Mouse (Mus musculus) frontal cortex, adult (tissue): ENCODE results near the gene 4933428G20Rik.

Source experiments
- ATAC-seq: cut with Nextera tagmentation; 2 replicates; pipeline ENCODE4 v1.9.2; 2017; ENCODE audit warnings: mild to moderate bottlenecking, moderate library complexity, mixed read lengths; ENCODE audit not compliant: low TSS enrichment

Gene 4933428G20Rik

DNA sequence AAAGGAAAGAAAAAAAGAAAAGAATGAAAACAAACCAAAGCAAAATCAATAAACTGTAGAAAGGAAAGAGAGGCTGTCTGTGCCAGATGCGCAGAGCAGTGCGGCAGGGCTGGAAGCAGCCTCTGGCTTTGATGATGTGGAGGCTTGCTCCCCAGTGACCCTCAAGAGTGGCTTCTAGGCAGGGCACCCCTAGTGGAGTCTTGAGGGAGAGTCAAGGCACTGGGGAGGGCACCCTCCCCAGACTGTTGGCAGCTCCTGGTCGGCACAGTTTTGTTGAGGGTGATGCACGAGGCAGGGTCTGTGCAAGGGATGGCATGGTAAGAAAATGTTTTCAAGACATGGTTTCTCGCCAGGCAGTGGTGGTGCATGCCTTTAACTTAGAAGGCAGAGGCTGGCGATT is 37.6 kb downstream of the 4933428G20Rik start:
- no peak for ATAC-seq

DNA sequence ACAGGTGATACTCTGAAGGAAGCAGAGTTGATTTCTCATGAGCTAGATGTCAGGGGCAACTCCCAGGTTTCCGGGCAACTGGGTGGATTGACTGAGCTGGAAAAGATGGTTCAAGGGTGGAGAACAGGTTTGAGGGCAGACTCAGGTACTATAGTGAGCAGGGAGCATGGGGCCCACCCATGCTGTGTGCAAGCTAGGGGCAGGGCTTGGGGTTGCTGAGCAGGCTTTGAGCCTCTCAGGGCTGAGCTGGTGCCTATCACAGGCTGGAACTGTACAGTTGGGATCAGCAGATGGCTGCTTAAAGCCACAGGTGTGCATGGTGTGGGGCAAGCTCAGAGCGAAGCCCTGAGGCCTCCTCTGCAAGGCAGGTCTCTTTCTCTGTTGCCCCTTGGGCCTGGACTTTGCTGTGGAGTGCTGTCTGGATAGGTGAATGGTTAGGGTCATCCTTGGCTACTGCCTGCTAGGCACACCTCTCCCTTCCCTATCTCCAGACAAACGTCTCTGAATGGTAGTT is 38.8 kb downstream of the 4933428G20Rik start:
- no peak for ATAC-seq

DNA sequence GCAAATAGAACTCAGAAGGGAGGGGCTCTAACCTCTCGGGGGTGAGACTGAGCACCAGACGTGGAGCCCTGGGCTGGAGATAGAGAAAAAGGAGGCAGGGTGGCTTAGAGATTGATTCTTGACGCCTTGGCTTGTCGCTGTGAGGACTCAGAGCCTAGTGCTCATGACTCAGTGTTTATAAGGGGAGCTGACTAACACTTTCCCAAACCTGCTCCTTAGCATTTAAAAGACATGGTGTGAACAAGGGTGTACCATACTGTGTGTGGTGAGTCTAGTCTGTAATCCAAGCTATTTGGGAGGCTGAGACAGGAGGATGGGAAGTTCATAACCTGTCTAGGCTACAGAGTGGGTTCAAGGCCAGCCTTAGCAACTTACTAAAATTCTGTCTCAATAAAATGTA is 43.0 kb downstream of the 4933428G20Rik start:
- peak; percentile 71; the same call in 1 of the 2 replicates for ATAC-seq

DNA sequence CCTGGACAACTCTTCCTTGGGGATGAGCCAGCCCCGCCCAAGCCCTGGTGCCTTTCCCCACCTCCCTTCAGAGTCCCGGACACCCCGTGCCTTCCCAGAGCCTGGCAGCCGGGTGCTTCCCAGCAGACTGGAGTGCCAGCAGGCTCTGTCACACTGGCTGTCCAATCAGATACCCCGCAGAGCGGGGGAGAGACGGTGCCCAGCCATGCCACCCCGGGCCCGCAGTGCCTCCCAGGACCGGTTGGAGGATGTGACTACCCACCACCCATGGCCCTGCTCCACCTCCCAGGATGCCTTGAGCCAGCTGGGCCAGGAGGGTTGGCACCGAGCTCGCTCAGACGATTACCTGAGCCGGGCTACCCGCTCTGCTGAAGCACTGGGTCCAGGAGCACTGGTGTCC is 48.5 kb downstream of the 4933428G20Rik start:
- no peak for ATAC-seq

DNA sequence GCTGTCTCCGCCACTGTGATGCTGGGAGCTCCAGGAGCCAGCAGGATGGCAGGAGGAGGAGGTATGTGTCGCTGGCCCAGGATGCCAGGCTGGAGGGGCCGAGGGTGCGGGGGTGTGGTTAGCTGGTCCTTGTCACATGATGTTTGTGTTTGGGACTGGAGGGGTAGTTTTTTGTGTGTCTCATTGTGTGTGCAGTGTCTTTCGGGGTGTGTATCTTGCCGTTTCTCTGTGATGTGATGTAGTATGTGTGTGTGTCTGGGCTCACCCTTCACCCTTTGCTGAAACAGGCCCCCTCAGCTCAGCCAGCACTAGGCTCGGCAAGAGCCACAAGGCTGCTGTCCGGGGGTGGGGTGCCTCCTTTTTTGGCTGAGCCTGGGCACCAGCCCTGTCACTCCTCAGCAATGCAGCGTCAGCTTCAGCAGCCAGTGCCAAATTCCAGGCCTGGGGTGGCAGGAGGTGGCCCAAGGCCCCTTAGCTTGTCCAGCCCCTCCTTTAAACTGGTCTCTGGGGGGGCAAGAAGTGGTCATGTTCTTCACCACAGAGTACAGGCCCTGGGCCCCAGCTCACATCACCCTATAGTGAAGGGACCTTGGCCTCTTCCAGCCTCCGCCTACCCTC is 49.7 kb downstream of the 4933428G20Rik start:
- ATAC-seq: peak; percentile 63

DNA sequence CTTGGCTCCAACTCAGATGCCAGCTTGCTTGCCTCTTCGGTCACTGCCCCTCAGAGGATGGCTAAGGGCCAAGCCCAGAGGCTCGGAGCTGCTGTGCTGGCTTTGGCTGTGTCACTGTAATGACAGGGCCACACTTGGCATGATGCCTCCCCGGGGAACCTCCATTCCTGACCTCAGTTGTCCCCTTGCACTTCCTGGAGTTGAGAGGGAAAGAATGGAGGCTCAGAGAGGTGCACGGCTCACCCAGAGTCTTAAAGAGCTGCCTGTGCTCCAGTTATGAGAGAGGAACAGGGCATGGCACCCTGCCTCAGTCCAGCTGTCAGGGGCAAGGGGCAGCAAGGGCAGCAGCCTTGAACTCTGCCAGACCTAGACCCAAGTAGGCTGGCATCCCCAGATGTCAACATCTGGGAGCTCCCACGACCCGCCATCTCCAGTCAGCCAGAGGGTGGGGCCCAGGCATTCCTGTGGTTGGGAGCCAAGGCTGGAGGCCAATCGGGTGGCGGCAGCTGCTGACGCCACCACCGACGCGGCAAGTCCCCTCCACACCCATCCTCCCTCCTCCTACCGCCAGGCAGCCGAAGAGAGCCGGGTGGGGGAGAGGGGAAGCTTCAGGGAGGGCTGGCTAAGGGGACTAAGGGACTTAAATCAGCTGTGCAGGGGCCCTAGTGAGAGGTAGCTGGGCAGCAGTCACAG is 50.4 kb downstream of the 4933428G20Rik start:
- peak; percentile 86 for ATAC-seq

DNA sequence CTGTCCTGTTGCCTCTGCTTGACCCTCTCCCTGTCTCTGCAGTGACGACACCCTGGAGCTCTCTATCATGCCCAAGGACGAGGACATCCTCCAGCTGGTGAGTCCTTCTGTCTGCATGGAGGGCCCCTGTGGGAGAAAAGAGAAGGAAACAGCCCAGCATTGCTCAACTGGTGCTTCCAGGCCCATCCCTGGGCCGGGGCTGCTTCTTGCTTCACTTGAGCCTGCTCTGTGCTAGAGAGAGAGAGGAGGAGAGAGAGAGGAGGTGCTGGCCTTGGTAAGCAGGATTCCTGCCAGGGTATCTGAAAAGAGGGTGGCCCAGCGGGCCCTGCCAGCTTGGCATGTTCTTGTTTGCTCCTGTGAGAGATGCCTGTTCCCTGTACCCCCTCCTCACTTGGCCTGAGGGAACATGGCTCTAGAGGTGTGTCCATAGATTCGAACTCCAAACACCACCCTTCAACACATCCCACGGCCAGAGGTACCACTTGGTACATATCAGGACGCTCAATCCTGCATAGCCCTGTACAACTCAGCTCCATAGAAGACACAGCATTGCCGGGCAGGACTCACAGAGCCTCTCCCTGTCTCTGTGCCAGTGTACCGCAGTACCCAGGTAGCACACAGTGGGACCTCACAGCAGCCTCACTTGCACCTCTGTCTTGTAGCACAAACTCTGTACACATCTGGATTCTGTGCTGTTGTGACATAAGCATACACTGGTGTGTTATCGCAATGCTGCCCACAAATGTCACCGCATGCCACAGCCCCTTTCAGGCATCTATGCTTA is 51.3 kb downstream of the 4933428G20Rik start:
- no peak for ATAC-seq

DNA sequence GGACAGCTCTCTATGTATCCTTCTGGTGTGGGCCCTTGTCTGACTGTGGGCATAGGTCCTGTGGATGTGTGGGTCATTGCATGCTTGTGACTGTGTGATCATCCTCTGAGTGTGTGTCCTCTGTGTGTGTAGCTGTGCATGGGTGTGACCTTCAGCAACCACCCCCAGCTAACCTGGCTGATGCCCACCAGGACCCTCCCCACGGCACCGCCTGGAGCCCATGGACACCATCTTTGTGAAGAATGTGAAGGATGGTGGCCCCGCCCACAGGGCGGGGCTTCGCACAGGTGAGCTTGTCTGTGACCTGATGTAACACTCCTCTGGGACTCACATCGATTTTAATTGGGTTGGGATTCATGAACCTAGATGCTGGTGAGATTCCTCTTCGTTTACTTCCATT is 52.2 kb downstream of the 4933428G20Rik start:
- ATAC-seq: no peak

DNA sequence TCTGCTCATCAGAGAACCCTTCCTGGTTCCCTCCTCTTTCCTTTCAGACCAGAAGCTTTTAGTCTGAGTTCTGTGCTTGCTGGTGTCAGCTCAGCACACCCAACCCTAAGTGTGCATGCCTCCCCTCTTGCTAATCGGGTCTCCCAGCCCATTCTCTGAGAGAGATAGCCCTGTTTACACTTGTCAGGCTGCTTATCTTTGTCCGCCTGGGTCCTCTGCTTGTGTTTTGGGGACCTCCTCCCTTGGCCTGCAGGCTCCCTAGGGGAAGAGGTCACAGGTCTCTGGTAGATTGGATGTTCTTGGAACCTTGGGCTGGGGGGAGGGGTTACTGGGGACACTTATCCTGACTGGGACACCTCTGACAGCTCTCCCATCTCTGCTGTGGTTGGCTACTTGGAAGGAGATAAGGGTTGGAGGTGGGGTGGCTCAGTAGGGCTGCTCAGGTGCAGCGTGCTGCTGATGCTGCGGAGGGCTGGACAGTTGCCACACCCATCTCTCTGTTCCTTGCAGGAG is 54.1 kb downstream of the 4933428G20Rik start:
- no peak for ATAC-seq

DNA sequence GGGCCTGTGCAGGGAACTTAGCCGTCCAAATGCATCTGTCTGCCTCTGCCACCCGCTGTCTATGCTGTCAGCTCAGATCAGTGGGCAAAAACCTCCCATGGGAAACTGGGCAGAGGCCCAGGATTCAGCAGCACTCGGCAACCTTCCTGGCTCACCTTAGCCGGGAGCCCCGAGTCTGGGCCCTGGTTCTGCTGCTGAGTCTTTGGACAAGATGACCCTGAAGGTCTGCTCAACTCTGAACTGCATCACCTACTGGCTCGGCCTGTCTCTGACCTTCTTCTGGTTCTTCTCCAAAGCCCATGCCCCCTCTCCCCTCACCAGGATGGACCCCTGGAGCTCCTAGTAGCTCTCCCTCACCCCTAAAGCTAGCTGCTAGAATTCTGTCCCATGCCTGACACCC is 54.5 kb downstream of the 4933428G20Rik start:
- ATAC-seq: no peak

DNA sequence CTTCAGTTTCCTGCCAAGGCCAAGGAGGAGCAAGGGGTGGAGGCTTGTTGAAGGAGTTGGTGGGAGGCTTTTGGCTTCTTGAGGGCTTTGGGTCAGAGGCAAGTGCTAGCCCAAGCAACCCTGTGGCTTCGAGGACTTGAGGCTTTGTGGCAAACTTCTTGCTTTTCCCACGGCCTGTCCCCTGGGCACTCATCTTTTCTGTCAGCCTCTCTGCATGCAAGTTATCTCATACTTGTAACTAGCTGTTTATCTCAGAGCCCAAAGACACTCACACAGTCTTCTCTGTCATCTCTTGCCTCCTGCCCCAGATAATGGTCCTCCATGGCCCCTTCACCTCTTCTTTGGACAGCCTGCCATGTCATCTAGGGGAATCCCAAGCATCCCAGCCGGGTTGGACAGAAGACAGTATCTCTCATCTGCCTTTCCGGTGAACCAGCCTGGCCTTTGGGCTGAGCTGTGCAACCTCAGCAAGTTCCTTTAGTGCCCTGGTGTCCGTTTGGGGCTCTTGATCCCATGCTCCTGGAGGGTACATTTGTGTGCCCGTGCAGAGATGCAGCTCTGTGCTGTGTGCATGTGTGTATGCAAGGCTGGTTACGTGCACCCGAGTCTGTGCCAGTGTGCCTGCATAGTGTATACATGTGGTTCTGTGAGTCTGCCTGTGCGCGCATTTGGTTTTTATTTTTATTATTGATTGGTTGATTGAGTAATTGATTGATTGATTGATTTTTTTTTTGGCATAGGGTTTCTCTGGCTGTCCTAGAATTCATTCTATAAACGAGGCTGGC is 57.1 kb downstream of the 4933428G20Rik start:
- ATAC-seq: no peak

DNA sequence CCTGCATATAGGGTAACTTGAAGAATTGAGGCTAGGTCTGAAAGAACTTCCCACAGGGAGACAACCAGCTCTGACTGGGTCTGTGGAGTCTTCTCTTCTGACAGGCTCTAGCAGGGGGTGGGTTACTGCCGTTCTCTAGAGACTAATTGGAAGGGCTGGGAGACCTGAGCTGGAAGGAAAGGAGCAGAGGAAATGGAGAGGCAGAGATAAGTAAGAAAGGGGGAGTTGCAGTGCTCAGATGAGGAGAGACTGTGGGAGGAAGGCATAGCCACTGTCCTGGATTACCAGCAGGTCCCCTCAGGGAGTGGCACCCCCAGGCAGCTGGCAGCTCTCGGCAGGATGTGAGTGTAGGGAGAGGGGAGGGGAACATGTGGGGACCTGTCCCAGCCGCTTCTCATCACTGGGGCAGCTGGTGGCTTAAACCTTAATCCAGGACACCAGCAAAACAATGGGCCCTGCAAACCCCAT is 58.4 kb downstream of the 4933428G20Rik start:
- no peak for ATAC-seq

DNA sequence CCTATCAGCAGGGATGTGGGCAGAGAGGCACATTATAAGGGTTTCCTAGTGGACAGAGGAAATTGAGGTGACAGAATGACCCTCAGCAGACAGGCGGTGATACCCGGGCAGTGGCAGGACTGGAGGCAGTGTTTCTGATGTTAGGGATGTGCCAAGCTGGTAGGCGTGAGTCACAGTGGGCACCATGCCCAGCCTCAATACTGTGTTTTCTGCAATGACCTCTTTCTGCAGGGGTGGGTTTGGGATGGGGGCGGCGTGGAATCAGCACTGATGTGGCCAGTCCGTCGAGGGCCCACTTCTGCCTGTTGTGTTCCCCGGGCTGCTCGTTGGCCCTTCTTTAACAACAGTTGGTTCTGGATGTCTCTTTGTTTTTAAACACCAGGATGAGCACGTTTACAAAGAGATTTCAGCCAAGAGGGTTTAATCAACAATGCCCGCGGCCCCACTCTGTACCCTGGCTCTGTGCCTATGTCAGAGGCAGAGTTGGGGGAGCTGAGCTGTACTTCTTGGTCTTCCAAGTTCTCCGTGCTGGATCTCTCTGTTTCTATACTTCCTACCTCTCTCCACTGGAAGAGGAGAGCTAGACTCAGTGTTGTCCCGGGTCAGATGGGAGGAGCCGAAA is 59.0 kb downstream of the 4933428G20Rik start:
- 0 out of 2 replicates have a peak, but pooled peaks have one; percentile 12 for ATAC-seq
